Mouse (Mus musculus) thymus, adult 2 months (tissue): ENCODE data around the gene Rrp9.

Experiments used
- CTCF ChIP-seq: fragments of 200-500 bp; IDR thresholded peaks from 2 replicates; pipeline ENCODE4 v1.5.1; 2012; ENCODE audit warnings: mild to moderate bottlenecking, control low read depth, low read length, moderate library complexity, borderline replicate concordance; ENCODE audit not compliant: control insufficient read depth, poor library complexity, insufficient read depth; ENCODE audit errors: extremely low read depth
- POLR2A ChIP-seq: fragments of 200-500 bp; IDR thresholded peaks from 2 replicates; pipeline ENCODE4 v1.6.1; 2012; ENCODE audit warnings: mild to moderate bottlenecking, low read length, control low read depth, moderate library complexity; ENCODE audit not compliant: control insufficient read depth, poor library complexity, insufficient read depth; ENCODE audit errors: extremely low read depth

DNA sequence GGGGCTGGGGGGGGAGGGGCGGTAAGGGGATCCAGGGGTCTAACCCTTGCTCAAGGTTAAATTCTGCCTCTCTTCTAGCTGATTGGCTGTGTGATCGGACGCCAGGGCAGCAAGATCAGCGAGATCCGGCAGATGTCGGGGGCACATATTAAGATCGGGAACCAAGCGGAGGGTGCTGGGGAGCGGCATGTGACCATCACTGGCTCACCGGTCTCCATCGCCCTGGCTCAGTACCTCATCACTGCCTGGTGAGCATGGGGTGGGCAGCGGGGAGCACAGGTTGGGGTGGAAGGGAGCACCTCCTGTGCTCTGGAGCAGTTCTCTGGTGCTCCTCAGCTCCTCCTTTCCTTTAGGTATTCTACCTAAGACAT is 13.3 kb upstream of the Rrp9 start:
- TF ChIP-seq CTCF, result no peak
- no peak for TF ChIP-seq POLR2A
